Mouse (Mus musculus) G1E (cell line): ENCODE data around the gene Ccdc66. TPM values are rescaled to one million over a fixed set of nuclear protein-coding genes. Genes with fewer than 3 reads are reported as not detected.
A peak's percentile ranks its signal among the peaks of the same experiment; 100 is the strongest.

ENCODE experiments used
- ATAC-seq: 2 replicates; pipeline ENCODE4 v1.8.0; 2016; ENCODE audit warnings: mild to moderate bottlenecking; ENCODE audit not compliant: insufficient number of reproducible peaks, poor library complexity, low FRiP score, severe bottlenecking; ENCODE audit errors: extremely low read depth
- DNase-seq: peaks from one replicate; pipeline ENCODE4 v3.0.0; 2012; ENCODE audit warnings: low spot score
- H3K27me3 ChIP-seq: 2 replicates; pipeline ENCODE4 v1.6.1; 2012; ENCODE audit warnings: mild to moderate bottlenecking, low read length, inconsistent platforms; ENCODE audit not compliant: insufficient read depth
- H3K36me3 ChIP-seq: replicated peaks from 2 replicates; pipeline ENCODE3; 2012; ENCODE audit warnings: mild to moderate bottlenecking, inconsistent platforms
- H3K4me1 ChIP-seq: 2 replicates; pipeline ENCODE4 v1.6.1; 2012; ENCODE audit warnings: low read depth, low read length, inconsistent platforms, mixed read lengths; ENCODE audit not compliant: insufficient read depth
- H3K4me3 ChIP-seq: 2 replicates; pipeline ENCODE4 v1.5.1; 2012; ENCODE audit warnings: low read depth, mild to moderate bottlenecking, inconsistent platforms, low read length, moderate library complexity, mixed read lengths
- H3K9me3 ChIP-seq: replicated peaks from 2 replicates; pipeline ENCODE4 v1.6.1; 2012; ENCODE audit warnings: inconsistent platforms
- CTCF ChIP-seq: IDR thresholded peaks from 2 replicates; pipeline ENCODE4 v1.5.1; 2012; ENCODE audit warnings: low read depth, low read length, inconsistent platforms, mixed read lengths
- GATA1 ChIP-seq: IDR thresholded peaks from 2 replicates; pipeline ENCODE4 v1.6.1; 2012; ENCODE audit warnings: borderline replicate concordance, low read length, inconsistent platforms, mixed read lengths
- GATA2 ChIP-seq: IDR thresholded peaks from 2 replicates; pipeline ENCODE4 v1.6.1; 2012; ENCODE audit warnings: low read depth, low read length, inconsistent platforms, borderline replicate concordance
- POLR2AphosphoS5 ChIP-seq: IDR thresholded peaks from 2 replicates; pipeline ENCODE4 v1.6.1; 2012; ENCODE audit warnings: low read depth, low read length, inconsistent platforms; ENCODE audit not compliant: insufficient replicate concordance
- TAL1 ChIP-seq: conservative IDR thresholded peaks from 2 replicates; pipeline ENCODE4 v1.6.1; 2012; ENCODE audit warnings: low read depth, low read length, inconsistent platforms, mixed read lengths
- polyA plus RNA-seq: library from polyadenylated mRNA; stranded (reverse); fragments of >175 nt; gene quantifications from 2 replicates; pipeline ENCODE4 v1.2.3, GENCODE M21; 2012
- total RNA-seq, 2 experiments: library from RNA; stranded (forward) in 1 of 2; stranded (reverse) in 1 of 2; fragments of 200-1000 nt in 1 of 2; fragments of >200 nt in 1 of 2; fragmentation: Nextera tagmentation in 1 of 2; gene quantifications; 2 replicates each; pipeline ENCODE4 v1.2.3; 2014 to 2017

Gene Ccdc66
- 33.9 and 40.0 TPM in 2 replicates for total RNA-seq (2014; fragmentation: Nextera tagmentation)
- 15.2 and 21.0 TPM in 2 replicates for total RNA-seq (2017)
- polyA plus RNA-seq, result 1.0 and 1.9 TPM in 2 replicates

DNA sequence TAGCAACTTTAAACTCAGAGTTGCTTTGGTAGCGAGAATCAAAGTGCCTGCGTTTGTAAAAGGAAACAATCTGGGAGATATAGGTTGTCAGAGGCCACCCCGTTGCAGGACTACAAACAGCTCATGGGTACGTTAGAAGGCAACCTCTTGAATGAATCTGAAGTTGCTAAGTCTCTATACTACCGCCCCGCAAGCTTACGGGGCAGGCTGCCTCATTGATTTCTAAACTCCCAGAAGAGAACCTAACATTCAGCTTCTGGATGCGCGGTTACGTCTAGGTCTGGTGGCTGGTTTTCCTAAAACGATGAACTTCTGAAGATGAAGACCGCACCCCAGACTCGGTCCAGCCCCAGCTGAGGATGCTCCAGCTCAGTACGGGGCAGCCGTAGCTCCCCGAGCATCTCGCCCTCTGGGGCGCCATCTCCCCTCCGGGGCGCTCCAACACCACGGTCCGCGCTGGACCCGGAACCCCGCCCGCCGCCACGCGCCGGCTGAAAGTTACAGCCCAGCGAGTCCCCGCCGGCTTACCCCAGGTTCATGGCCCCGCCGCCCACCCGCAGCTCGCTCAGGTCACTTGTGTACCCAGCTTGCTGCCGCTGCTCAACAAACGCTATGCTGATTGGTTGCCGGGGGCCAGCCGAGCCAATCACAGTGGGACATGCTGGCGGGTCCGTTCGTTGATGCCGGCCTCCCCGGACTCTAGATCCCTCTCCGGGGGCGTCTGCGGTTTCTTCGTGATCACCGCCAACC, at the start of gene Ccdc66:
Ccdc66 (minus strand) TSS at position 567 of the 750 bp plus-strand sequence.
- no peaks in the 10 kb centered on the region for H3K27me3 ChIP-seq
- H3K4me3 ChIP-seq, result peak within 1 kb of the TSS; percentile 92
- peaks cover 22% of the 10 kb centered on the region for H3K36me3 ChIP-seq
- ATAC-seq (peak; percentile 91), DNase-seq (peak; percentile 98)
- no peaks in the 10 kb centered on the region for H3K9me3 ChIP-seq
- peaks cover 12% of the 10 kb centered on the region for H3K4me1 ChIP-seq
- no peak for TF ChIP-seq TAL1
- no peak for TF ChIP-seq POLR2AphosphoS5
- TF ChIP-seq GATA2, result no peak
- no peak for TF ChIP-seq CTCF
- TF ChIP-seq GATA1, result no peak

DNA sequence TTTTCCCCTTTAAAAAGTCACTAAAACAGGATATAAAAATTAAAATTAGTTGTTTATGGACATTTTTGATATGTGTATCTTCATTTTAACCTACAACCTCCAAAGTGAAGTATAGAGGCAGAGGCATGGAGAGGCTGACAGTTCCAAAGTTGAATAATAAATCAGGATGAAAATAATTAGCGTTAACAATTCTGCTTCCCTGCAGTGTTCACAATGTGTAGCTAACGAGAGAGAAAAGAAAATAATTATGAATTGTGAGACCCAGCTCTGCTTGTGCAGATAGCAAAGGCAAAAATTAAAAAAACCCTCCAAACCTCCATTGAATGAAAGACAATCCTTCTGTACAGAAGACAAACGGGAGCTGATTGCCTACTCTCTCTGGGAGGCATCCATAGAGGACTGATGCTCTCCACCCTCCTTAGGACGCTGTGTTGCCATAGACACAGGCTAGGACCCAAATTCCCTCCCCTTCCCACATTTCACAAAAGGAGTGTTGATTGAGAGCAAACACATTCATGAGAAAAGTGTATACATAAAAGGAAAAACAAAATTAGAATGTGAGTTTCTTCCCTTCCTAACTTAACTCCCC, 35.7 kb upstream of the Ccdc66 start:
- TF ChIP-seq GATA1 (no peak), TAL1 (no peak), POLR2AphosphoS5 (no peak), GATA2 (no peak), CTCF (no peak)
- ATAC-seq (no peak), DNase-seq (no peak)
- H3K9me3 ChIP-seq, result no peaks in the 10 kb centered on the region
- no peaks in the 10 kb centered on the region for H3K36me3 ChIP-seq
- no peaks in the 10 kb centered on the region for H3K4me1 ChIP-seq
- H3K27me3 ChIP-seq, result no peaks in the 10 kb centered on the region
- no peak overlapping the region for H3K4me3 ChIP-seq

DNA sequence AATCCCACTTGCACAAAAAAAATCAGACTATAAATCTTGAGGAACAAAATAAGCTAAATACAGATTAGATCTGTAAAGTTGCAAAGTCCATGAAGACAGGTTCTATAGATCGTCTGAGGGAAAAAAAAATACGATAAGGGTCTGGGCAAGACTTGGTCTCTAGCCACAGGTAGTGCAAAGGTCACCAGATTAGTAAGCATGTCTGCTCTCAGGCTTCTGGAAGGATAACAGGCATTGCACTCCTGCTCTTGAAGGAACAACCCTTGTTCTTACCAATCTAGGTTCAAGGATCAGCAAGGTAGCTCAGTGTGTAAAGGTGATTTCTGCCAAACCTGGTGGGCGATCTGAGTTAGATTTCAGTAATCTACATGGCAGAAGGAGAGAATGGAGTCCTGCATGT, 28.2 kb upstream of the Ccdc66 start:
- no peak for TF ChIP-seq TAL1
- TF ChIP-seq CTCF, result no peak
- TF ChIP-seq POLR2AphosphoS5, result no peak
- no peak for TF ChIP-seq GATA2
- no peak for TF ChIP-seq GATA1
- H3K4me3 ChIP-seq, result no peak overlapping the region
- H3K4me1 ChIP-seq, result no peaks in the 10 kb centered on the region
- DNase-seq (no peak), ATAC-seq (no peak)
- no peaks in the 10 kb centered on the region for H3K36me3 ChIP-seq
- H3K27me3 ChIP-seq, result no peaks in the 10 kb centered on the region
- H3K9me3 ChIP-seq, result no peaks in the 10 kb centered on the region

DNA sequence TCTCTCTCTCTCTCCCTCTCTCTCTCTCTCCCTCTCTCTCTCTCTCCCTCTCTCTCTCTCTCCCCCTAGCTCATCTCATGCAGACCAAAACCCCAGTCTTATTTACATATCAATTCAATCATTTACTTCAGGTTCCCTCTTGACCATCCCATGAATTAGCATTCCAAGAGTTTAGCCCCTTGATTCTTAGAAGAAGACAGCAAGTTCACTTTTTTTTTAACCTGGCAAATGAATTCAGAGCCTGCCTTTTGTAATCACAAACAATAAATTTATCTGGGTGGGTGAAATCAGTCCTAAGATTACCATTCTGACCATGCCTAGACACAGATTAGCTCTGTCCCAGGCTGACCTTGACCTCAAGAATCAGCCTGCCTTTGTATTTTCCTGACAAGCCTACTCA, 16.3 kb upstream of the Ccdc66 start:
- H3K36me3 ChIP-seq, result no peaks in the 10 kb centered on the region
- no peaks in the 10 kb centered on the region for H3K4me1 ChIP-seq
- no peaks in the 10 kb centered on the region for H3K9me3 ChIP-seq
- H3K4me3 ChIP-seq, result no peak overlapping the region
- no peak for ATAC-seq
- TF ChIP-seq GATA2 (no peak), POLR2AphosphoS5 (no peak), CTCF (no peak), TAL1 (no peak), GATA1 (no peak)
- H3K27me3 ChIP-seq, result no peaks in the 10 kb centered on the region
- no peak for DNase-seq

DNA sequence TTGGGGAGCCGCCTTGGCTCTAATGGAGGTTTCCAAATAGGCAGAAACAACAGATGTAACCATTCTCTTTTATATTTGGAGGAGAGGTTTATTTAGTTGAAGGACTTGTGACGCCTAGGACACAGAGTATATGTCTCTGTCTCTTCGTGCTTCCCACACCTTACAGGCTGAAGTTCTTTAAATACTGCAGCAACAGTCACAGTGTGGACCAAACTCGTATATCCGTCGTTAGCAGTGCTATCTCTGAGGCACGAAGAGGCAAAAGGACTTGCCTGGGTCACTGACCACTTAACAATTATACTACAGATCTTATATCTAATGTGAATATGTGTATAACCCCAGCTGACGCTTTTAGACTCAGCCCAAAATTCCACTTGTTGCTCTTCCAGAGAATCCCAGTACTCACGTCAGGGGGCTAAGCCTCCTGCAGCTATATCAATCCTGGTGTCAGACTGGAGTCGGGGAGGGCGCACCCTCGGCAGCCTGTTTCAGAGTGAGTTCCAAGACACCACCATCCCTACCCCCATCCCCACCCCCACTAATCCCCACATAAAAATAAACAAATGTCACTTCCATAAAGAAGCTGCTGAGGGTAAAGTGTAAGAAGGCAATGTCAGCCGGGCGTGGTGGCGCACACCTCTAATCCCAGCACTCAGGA, 513 bp upstream of the Ccdc66 start:
- TF ChIP-seq TAL1, result no peak
- TF ChIP-seq GATA1, result no peak
- TF ChIP-seq POLR2AphosphoS5, result no peak
- no peak for TF ChIP-seq CTCF
- no peak for TF ChIP-seq GATA2
- H3K4me3 ChIP-seq, result peak overlapping the region; percentile 92
- DNase-seq (no peak), ATAC-seq (peak; percentile 47)
- no peaks in the 10 kb centered on the region for H3K9me3 ChIP-seq
- H3K36me3 ChIP-seq, result peaks cover 16% of the 10 kb centered on the region
- peaks cover 12% of the 10 kb centered on the region for H3K4me1 ChIP-seq
- no peaks in the 10 kb centered on the region for H3K27me3 ChIP-seq

DNA sequence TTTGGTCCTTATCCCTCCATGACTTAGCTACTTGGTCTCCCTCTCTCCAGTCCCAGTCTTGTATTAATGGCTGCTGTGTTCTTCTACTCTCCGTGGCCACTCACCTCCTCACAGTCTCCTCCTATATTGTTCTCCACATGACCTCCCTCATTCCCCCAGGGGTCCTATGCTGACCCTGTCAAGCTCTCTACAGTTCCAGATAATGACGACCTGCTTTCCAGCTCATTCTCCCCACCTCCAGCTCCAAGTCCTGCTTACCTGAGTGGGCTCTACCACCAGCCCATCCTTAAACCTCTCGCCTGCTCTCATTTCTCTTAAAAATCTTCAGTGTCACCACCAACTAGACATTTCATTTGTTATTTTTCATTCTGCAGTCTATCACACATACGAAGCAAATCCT, 7.2 kb downstream of the Ccdc66 start:
- no peak for TF ChIP-seq TAL1
- no peak for TF ChIP-seq POLR2AphosphoS5
- TF ChIP-seq GATA1, result no peak
- no peak for TF ChIP-seq GATA2
- no peak for TF ChIP-seq CTCF
- H3K36me3 ChIP-seq, result peaks cover 82% of the 10 kb centered on the region
- H3K27me3 ChIP-seq, result no peaks in the 10 kb centered on the region
- no peaks in the 10 kb centered on the region for H3K4me1 ChIP-seq
- H3K9me3 ChIP-seq, result no peaks in the 10 kb centered on the region
- no peak overlapping the region for H3K4me3 ChIP-seq
- no peak for DNase-seq
- no peak for ATAC-seq
